Mouse (Mus musculus) spleen, postnatal 4 days (tissue): Measurements from ENCODE around the gene Cd164l2.

Experiments used
- DNase-seq, 2 experiments: peaks; one replicate each; pipeline ENCODE4 v3.0.0; 2022; ENCODE audit warnings: low spot score in 2 of 2

Cd164l2 gene

DNA sequence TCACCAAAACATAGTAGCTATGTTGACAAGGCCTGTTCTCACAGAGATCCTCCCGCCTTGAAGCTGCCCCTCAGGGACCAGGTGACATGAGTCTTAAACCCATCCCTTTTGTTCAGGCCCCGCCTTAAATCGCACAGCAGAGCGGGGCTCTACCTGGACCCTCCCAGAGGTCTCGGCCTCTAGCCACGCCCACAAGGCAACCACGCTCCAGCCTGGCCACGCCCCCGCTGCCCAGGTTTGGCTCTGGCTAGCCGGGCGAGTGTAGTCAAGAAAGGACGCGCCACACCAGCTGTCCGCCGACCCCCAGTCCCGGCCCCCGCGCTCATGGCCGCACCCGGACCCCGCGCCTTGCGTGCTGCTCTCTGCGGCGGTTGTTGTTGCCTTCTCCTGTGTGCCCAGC, 8.7 kb downstream of the Cd164l2 start:
- DNase-seq, result no peak

DNA sequence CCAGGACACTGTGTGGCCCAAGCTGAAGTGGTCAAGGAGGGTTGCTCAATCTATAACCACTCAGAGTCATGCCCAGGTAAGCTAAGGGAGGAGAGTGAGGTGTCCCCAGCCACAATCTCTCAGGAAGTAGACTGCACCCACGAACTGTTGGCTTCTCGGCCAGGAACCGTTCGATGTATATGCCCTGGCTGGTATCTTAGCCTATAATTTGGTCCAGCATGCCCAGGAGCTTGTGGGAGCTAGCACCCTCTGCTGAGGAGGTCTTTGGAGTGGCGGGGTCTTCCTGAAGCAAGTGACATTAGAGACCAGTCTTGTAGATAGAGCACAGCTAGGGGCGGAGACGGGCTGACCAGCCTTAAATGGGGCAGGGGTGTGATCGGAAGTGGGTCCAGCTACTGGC, 9.8 kb downstream of the Cd164l2 start:
- DNase-seq, result no peak

DNA sequence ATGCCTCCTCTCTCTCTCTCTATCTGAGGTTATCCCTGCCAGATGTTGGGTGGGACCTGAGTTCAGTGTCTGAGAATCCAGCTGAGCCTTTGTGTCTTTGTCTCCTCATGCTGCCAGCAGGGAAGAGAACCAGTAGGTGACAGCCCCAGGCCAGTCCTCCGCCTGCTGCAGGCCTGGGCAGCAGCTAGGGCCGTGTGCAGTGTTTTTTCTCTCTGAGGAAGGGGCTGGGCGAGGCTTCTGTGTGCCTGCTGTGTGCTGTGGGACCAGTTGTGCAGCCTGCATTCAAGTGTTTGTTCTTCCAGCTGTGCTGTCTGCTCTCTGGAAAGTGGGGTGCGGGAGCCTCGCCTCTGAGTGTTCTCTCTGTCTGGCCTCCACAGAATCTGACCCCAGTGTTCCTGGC, 11.9 kb downstream of the Cd164l2 start:
- DNase-seq, result no peak

DNA sequence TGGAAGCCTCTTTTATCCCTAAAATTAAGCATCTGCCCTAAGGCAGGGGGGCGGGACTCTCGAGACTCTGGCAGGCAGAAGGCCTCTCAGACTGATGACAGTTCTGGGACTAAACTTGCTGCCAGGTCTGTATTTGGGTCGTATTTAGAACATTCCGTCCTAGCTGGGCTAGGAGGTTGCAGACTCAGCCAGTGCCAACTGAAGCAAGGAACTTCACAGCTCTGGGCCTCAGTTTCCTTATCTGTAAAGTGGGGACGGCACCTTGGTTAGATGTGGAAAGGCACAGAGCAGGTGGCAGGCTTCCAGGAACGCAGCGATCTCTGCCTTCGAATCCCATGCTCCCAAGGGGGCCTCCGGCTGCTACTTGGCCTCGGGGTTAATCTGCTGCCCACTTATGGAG, 14.1 kb downstream of the Cd164l2 start:
- no peak for DNase-seq

DNA sequence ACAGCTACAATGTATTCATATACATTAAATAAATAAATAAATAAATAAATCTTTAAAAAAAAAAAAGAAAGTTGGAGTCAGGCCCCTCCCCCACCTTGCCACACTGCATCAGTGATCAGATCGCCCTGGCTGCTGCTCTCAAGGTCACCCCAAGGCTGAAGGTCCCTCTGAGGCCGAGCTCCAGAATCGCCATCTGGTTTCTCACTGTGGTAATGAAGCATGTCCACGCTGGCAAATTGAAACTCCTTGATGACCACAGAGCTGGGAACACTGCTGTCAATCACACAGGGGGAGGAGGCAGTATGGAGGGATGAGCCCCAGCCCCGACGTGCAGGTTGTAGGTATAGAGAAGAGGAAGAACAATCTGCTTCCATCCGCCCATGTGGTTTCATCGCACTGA, 15.7 kb downstream of the Cd164l2 start:
- no peak for DNase-seq

DNA sequence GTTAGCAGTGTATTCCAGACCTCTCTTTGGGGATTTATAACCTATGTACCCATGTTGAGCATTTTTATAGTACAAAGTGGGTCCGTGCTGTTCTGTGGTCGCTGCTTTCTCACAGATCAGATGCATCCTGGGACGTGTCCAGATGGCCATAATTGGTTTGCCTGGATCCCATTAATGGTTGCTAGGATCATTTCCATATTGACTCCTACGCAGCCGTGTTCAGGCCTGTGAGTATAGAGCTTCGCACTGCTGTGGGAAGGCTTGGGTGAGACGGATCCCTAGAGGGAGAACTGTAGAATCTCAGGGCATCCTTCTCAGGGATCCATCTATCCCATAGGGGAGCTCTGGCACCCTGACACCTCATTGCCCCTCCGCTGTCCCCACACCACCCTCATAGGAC, 17.7 kb downstream of the Cd164l2 start:
- no peak for DNase-seq

DNA sequence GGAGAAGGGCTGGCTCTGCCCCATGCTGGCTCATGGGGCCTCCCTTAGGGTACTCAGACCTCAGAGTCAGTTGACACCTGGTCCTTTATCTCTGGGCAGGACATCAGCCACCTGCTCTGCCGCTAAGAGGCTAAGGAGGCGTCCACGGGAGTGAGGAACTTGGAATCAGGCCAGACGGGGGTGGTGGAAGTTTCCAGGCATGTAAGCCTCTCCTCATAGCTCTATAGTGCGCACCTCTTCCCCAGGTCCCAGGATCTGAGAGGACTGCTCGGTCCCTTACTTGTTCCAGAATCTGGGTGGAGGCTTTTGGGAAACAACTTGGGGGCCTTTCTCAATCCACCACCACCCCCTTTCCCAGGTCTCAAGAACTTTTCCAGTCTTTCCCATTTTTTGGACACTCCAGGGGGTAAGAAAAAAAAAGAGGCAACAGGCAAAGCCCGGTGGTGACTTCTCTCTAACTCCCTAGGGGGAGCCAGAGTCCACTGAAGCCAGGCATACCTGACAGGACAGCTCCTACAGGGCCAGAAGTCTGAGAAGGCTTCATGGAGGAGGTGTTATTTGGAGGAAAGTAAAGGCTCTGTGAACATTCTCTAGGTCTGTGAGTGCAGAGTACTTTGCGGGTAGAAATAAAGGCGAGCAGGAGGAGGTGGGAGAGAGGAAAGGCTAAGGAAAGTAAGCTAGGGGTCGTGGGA, 21.5 kb downstream of the Cd164l2 start:
- DNase-seq, result peak in 1 of 2 experiments; percentile 50

DNA sequence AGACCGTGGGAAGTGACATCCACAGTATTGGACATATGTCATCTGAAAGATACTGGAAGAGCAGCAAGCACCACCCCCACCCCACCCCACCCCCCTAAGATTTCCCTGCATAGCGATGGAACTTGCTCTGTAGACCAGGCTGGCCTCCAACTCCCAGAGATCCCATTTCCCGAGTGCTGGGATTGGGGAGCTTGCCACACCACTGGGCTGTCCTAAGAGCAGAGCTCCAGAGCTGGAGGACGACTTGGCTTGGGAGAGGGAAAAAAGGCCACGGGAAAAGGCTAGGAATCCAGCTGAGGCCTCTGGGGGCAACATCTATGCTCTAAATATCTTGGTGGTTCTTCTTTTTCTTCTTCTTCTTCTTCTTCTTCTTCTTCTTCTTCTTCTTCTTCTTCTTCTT, 22.8 kb downstream of the Cd164l2 start:
- DNase-seq, result no peak

DNA sequence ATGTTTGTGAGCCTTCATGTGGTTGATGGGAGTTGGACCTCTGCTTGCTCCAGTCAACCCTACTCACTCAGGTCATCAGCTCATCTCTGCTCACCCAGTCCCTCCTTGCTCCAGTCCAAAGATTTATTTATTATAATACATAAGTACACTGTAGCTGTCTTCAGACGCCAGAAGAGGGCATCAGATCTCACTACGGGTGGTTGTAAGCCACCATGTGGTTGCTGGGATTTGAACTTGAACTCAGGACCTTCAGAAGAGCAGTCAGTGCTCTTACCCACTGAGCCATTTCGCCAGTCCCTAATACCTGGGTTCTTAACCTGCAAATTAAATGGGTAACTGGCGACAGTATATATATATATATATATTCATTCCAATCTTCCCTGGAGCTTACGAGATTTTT, 23.5 kb downstream of the Cd164l2 start:
- no peak for DNase-seq

DNA sequence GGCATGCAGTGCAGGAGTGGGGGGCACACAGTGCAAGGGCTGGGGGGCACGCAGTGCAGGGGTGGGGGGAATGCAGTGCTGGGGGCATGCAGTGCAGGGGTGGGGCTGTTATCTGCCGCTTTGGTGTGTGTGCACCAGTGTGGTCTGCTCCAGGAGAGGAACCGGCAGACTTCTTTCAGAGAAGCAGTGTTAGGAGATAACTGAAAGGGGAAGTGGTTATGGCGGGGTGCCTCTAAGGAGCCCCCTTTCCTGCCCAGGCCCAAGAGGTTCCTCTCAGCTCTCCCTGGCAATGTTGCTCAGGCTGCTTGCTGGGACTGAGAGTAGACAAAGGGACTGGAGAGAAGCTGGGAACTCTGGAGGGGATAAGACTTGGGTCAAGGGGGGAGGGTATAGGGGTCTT, 26.0 kb downstream of the Cd164l2 start:
- DNase-seq, result peak in 1 of 2 experiments; percentile 52

DNA sequence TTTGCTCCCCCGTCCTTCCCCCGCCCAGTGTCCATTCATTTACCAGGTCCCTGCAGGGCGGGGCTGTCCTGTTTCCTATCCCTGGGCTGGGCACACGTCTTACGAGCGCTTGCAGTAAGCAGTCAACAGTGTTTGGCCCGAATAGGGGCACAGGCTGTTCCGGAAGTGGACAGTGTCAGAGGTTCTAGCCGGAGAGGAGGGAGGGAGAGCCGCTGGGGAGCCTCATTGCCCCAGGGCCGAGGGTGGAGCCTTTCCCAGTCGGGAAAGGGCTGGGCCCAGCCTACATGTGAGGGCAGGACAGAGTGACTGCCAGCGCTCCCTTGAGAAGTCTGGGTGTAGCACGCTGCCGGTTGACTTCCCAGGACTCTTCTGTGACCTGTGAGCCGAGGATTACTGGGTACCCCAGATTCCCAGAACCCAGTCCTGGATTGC, 28.6 kb downstream of the Cd164l2 start, which contains the start of gene Map3k6:
Map3k6 (plus strand) TSS at position 329 of the 432 bp plus-strand sequence.
- DNase-seq, result peak; percentile 58 to 80

DNA sequence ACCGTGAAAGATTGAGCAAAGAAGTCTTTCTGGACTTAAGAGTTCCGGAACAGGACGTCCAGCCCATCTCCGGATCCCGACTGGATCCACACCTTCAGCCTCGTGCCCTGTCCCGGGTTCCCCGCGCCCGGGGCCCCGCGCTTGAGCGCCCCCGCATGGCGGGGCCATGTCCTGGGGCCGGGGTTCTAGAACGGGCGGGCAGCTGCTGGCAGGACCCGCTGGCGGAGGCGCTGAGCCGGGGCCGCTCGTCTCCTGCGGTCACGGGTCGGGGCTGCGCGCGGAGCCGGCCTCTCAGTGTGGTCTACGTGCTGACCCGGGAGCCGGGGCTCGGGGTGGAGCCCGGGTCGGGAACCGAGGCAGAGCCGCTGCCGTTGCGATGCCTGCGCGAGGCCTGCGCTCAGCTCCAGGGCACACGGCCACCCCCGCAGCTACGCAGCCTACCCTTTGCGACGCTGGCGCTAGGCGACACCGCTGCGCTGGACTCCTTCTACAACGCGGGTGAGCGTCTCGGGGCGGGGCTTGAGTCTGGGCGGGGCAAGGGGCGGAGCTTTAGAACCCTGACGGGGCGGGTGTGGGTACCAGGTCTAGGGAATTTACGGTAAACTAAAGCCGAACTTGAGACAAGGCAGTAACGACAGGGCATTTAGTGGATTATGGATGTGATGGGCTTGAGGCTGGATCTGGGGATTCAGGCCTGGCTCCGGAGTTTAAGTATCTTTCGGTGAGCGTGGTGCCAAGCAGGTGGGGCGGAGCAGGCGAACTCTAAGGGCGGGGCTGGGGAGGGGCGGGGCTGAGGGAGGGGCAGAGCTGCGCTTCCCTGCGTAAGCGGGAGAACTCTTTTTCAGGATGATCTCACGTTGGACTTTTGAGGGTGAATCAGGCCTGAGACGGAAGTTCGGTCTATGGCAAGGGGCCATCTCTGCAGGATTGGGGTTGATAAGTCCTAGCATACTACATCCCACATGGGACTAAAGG, 29.3 kb downstream of the Cd164l2 start:
- DNase-seq, result peak; percentile 94 to 97

DNA sequence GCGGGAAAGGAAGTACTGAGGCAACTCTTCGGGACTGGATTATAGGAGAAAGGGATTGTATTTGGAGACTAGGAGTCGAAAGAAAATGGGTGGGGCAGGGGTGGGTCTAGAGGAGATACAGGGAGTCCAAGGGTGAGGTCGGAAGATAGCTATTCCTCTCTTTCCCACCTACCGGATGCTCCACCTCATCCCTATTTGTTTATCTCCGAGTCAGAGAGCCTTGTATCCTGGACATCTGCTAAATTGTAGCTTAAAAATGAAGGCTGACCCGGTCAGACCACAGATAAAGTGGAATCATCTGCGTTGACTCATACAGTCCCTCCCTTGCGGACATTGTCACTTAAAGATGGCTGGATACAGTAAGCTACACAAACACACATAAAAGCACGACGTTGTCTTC, 30.0 kb downstream of the Cd164l2 start:
- no peak for DNase-seq

DNA sequence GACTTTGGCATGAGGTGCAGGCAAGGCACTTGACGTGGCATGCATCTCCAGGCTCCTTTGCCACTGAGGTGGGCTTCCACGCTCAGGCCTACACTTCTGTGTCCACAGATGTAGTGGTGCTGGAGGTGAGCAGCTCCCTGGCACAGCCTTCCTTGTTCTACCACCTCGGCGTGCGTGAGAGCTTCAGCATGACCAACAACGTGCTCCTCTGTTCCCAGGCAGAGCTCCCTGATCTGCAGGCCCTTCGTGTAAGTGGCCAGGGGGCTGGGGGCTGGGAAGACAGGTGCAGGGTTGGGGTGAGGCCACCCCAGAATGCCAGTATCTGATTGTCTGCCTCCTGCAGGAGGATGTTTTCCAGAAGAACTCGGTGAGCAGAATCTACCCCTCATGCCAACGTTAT, 30.8 kb downstream of the Cd164l2 start:
- no peak for DNase-seq

DNA sequence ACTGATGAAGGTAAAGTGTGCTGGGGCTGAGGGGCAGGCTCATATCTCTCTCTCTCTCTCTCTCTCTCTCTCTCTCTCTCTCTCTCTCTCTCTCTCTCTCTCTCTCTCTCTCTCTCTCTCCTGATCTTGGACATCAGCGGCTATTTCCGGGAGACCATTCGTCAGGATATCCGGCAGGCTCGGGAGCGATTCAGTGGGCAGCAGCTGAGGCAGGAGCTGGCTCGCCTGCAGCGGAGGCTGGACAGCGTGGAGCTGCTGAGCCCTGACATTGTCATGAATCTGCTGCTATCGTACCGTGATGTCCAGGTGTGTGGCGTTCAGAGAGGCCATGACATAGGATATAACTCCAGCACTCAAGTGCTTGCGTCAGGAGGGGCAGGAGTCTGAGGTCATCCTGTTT, 31.6 kb downstream of the Cd164l2 start:
- DNase-seq, result no peak

DNA sequence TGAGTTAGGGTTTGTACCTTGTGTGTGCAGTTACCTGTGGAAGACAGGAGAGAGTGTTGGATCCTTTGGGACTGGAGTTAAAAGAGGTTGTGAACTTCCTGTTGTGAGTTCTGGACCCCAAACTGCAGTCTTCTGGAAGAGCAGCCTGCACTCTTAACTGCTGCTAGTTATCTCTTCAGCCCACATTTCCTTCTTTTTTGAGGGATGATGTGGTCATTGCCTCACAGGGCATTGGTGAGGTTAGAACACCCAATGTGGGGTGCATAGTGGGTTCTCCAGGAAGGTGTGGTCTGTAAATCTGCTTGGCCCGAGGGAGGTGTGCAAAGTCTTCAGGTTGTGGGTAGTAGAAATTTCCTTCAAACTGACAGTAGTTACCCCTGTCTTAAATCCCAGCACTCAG, 32.4 kb downstream of the Cd164l2 start:
- DNase-seq, result no peak

DNA sequence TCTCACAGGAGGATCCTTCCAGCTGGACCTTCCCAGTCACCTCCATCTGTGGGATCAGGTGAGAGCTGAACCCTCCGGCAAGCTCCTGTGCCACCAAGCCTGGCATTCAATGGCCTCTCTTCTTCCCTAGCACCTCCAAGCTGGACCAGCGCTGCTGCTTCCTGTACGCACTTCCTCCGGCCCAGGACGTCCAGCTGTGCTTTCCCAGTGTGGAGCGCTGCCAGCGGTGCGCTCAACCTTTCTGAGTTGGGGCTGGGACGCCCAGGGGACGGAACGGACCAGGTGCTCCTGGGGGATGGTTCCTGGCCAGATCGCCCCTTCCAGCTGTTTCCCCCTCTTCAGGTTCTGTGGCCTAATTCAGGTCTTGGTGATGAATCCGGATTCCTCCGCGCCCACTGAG, 35.1 kb downstream of the Cd164l2 start:
- peak in 1 of 2 experiments; percentile 65 for DNase-seq

DNA sequence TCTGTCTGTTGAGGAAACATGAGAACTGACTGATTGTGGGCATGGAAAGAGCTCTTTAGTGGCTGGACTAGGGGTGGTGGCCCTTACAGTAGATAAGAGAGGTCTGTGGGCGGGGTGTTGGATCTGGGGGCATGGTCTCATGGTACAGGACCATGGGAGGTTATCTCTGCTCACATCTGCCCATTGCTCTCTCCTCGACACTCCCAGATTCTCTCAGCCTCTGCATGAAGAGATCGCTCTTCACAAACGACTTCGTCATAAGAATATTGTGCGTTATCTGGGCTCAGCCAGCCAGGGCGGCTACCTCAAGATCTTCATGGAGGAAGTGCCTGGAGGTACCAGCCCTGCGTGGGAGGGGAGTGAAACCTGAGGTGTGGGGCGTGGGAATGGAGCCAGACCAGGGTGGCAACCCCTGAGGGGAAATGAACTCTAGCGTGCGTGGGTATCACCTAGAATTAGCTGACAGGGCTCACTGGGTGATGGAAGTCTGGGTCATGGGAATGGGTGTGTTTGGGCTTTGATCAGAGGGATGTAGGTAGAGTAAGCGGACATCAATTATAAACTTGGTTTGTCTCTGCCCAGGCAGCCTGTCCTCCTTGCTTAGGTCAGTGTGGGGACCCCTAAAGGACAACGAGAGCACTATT, 36.0 kb downstream of the Cd164l2 start:
- peak; percentile 65 to 74 for DNase-seq

DNA sequence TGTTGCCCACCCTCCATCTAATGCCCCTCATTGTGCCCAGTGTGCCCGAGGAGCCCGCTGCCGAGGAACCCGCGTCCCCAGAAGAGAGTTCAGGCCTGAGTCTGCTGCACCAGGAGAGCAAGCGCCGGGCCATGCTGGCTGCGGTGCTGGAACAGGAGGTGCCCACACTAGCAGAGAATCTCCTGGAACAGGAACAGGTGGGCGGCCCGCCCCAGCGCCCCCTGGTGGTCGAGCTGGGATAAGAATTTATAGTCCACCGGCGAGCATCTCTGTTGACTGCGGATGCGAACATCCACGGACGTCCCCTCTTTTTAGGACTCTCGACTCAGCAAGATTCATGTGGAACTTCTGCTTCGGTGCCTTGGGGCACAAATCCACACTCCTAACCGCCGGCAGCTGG, 38.7 kb downstream of the Cd164l2 start:
- DNase-seq, result peak; percentile 88 to 97

DNA sequence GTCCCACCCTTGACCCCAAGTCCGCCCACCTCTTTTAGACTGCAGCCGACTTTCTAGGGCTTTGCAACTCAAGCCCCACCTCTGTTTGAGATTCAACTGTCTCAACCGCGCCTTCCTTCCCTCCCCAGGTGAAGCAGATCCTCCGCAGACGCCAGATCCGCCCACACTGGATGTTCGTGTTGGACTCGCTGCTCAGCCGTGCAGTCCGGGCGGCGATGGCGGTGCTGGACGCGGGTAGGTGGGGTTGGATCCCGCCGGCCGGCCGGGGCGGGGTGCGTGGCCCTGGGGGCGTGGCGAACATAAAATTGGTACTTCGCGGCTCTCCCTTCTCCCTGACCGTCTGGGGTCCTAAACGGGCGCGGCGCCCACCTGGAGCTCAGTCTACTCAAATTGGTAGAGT, 39.3 kb downstream of the Cd164l2 start:
- peak in 1 of 2 experiments; percentile 65 for DNase-seq

DNA sequence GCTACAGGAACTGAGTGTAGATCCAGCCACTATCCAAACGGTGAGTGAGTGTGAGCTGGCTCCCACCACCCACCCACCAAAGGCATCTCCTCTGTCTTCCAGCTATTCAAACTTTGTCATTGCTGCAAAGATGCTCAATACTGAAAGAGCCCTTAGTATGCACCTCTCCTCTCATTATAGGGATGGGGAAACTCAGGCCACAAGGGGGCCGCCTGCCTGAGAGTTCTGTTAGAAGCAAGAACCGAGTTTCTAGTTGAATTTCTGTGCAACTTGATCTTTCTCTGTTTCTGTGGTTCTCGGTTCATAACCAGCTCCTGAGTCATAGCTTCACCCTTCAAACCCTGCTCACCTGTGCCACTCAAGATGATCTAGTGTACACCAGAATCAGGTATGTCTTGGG, 40.2 kb downstream of the Cd164l2 start:
- no peak for DNase-seq

DNA sequence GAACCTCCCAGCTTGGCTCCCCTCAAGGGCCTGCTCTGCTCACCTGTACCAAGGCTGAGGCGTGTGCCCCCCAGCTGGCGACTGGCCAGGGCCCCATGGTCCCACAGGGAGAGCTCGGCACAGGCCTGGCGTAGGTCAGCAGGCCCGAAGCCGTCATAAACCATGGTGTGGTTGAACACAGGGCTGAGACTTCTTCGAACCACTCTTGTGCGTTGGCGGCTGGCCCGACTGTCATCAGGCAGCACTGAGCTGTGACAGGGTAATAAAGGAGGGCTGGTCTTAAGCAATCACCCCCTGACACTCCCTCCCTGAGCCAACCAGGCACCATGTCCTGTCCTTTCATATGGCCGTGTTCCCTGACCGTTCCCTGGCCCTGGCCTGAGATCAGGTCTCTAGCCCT, 41.5 kb downstream of the Cd164l2 start:
- DNase-seq, result no peak
